Mouse (Mus musculus) ovary, adult 18-20 months (tissue): ENCODE results near the gene Ublcp1.

Experiments
- DNase-seq: peaks from one replicate; pipeline ENCODE4 v3.0.0; 2022; ENCODE audit warnings: low spot score, mixed read lengths

Gene Ublcp1

DNA sequence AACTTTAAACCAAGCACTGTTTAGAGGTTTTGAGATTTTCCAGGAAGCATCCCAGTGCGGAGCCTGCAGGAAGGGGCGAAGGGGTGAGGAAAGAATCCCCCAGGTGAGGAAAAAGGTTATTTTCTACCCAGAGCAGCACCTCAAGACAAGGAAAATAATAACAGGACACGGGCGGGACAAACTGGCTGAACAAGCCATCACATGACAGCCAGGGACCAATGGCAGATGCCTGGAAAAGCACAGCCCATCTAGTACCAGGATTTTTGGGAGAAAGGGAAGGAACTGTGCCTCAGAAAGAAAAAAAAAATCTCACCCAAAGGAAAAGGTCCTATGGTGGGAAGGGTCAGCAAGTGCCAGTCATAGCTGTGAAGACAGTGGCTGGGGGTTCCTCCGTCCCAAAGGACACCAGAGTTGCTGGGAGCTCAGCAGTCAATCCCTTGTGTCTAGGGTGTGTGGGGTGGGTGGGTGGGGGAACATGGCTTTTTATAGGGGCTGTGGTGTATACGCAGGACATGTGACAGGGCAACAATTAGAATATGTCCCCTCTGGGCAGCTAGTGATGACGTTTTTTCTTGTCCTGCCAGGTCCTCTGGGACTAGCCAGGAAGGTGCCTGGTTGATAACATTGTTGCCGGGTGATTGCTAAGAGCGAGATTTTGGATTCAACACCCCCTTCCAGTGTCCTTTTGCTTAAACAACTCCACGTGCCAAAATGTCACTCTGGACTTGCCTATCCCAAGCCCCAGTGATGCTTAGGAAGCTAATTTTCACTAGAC is 47.8 kb downstream of the Ublcp1 start:
- DNase-seq, result no peak

DNA sequence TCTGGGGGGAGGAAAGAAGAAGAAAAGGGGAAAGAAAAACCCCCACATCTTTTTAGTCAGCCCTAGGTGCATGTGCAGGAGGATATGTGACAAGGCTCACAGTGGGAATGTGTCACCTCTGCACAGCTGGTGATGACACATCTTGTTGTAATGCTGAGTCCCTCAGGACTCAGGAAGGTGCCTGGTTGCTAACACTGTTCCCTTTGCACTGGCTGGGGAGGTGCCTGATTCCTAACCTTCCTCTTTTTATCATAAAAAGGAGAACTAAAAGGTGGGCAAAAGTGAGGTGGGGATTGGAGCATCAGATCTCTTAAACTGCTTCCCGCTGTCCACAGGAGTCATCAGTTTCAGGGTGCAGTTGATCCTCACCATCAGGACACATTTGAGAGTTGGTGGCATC is 52.9 kb downstream of the Ublcp1 start:
- no peak for DNase-seq

DNA sequence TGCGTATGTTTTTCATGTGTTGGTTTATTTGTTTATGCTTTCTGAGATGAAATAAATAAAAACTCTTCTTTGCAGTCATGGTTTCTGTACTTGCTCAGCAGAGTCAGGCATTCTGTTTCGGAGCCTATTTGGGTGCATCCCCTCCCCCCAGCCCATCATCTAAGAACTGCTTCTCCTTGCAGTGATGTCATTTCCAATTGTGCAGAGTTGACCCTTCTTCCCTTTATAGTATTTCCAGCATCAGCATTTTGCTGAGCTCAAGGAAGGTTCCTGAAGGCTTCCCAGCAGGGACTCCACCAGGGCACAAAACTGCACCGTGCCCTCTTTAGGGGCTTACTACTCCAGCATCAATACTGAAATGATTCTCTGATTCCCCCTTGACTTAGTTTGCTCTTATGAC is 55.7 kb downstream of the Ublcp1 start:
- DNase-seq, result no peak

DNA sequence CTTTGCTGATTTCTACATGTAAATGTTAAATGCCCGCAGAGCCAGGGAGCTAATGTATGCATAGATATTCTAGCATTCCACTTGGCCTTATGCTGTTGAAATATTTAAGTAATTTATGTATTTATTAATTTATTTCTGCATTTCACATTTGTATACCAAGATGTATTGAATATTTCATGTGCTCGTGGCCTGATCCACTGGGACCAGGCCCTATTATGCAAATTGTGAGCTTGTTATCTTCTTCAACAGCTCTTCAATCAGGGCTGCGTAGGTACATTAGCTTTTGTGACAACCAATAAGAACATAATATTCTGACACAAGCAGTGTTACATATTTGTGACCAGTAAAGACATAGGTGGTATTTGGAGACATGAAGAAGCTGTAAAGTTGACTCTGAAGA is 56.9 kb downstream of the Ublcp1 start:
- no peak for DNase-seq

DNA sequence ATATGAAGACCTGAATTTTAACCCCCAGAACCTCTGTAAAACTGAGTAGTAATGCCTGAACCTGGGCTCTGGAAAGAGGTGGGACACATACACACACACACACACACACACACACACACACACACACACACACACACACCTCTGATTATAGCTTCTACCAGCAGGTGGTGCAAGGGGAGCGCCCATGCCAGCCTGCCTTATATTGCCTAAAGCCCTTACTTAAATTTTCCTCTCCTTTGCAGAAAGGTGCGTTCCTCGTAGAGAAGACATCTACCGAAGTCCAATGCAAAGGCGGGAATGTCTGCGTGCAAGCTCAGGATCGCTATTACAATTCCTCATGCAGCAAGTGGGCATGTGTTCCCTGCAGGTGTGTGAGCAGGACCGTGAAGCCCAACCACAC is 58.0 kb downstream of the Ublcp1 start:
- no peak for DNase-seq

DNA sequence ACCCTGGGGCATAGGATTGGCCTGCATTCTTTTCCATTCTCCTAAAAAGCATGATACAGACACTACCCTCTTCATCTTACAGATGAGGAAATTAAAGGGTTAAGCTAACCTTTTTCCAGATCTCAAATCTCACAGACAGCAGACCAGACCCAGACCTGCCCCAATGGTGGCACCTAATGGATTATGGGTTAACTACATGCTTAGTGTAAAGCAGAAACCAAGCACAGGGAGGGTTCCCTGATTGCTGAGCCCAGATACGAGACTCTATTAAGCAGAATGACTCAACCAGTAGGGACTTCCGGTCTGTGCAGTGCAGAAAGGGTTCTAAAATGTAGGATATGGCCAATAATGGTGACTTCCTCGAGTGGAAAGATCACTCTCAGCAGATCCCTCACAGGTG is 59.9 kb downstream of the Ublcp1 start:
- no peak for DNase-seq

DNA sequence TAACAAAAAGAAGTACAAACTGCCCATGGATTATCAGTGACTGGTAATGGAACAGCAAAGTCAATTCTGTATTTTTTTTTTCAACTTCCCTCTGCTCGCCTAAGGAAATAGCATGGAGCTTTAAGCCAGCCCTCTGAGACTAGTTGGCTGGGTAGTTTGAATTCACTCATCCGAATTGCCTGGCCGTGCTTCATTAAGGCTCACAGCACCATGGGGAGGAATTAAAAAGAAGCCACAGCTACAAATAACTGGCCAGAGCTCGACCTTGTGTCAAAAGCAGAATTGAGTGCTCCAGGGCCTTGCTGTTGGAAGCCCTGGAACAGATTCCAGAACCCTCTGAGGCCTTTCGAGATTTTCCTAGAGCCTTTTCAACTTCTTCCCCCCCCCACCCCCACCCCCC is 61.7 kb downstream of the Ublcp1 start:
- no peak for DNase-seq

DNA sequence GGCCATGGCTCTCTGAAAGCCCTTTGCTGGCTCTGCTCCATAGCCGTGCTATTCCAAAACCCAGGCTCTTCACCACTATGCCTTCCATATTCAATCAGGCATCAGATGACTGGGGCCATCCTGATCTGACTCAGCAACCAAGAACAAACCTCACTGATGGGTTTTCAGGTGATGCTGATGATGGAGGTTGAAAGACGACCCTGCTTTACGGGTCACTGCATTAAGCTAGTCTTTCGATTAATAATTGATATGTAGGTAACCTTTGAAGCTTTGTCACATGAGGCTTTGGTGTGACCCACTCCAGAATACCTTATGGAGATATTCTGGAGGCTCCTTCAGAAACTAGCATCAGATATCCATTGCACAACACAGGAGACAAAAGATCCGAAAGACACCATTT is 63.8 kb downstream of the Ublcp1 start:
- DNase-seq, result no peak

DNA sequence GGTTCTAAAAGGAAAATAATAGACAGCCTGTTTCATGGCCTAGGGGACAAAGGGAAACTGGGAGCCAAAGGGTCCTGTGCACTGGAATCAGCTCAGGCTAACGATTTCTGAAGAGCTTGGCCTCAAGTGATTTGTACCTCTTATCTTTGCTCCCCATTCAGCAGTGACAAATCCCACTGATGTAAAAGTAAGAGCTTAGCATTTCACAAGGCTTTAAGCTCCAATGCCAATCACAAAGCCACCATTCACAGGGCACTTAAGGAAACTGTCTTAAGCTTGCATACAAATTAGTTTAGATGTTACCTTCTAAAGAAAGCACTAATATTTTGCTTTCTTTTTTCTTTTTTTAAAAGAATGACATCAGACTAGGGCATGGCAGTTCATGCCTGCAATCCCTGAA is 64.3 kb downstream of the Ublcp1 start:
- DNase-seq, result no peak

DNA sequence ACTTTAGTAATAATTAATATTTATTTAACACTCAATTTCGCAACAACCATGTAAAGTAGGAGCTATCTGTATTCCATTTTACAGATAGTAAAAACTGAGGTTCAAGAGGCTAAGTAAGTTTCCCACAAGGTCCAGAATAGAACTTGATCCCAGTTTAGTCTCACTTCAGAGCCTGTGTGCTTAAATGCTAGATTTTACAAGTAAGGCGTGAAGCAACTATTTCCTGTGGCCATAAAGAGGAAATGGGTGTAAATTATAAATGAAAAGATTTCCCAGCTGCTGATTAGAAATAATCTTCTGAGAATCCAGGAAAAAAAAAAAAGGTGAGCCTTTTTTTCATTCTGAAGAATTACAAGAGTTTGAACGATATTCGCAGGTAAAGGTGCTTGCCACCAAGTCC is 65.2 kb downstream of the Ublcp1 start:
- no peak for DNase-seq
